Comparison of ENCODE assay signal across 8 mouse cellular contexts in genomic region chr10:122553124-122553822, GRCm38 (mm10).
DNase-seq lines count a peak whose midpoint lies in the region; ATAC-seq and TF ChIP-seq lines count a peak whose summit lies in the region.

No protein-coding gene starts in this region.

- H3K9me3 ChIP-seq in E14TG2a.4 (ENCODE audit: low read length), result no peaks in the 10 kb centered on the region
- H3K9me3 ChIP-seq in hindbrain, embryonic 10.5 days, result no peaks in the 10 kb centered on the region

- peak; percentile 90 for TF ChIP-seq CTCF in E14TG2a.4 (conservative IDR thresholded peaks at IDR 0.05; ENCODE audit: low read length)

- no peaks in the 10 kb centered on the region for H3K4me1 ChIP-seq in E14TG2a.4 (replicated peaks; ENCODE audit: low read depth, low read length)
- no peaks in the 10 kb centered on the region for H3K4me1 ChIP-seq in hindbrain, embryonic 10.5 days (replicated peaks)

- H3K4me3 ChIP-seq in E14TG2a.4 (replicated peaks; ENCODE audit: low read length), result no peak overlapping the region
- H3K4me3 ChIP-seq in hindbrain, embryonic 10.5 days, result no peak overlapping the region

- H3K27ac ChIP-seq in hindbrain, embryonic 10.5 days, result no peak overlapping the region

- H3K36me3 ChIP-seq in E14TG2a.4 (ENCODE audit: insufficient read depth, low read length), result no peaks in the 10 kb centered on the region
- no peaks in the 10 kb centered on the region for H3K36me3 ChIP-seq in hindbrain, embryonic 10.5 days

- WGBS in hindbrain, embryonic 10.5 days, result 64% methylated on average over 2 of the region's 2 CpGs

- ATAC-seq in megakaryocyte progenitor cell, adult 5-6 weeks (replicated peaks; ENCODE audit: poor library complexity), result peak; percentile 96

- peak; percentile 66 for DNase-seq in ZHBTc4 (ENCODE audit: low read depth, low spot score)
- DNase-seq in embryo, embryonic 10.5 days (ENCODE audit: low spot score), result peak; percentile 87
- DNase-seq in hindbrain, embryonic 10.5 days (ENCODE audit: low spot score), result peak; percentile 57
- peak; percentile 15 to 71 for DNase-seq in layer of hippocampus, adult 18-20 months (ENCODE audit: low spot score in 2 of 2)
- peak; percentile 42 for DNase-seq in right cerebral cortex, postnatal 14 days
- DNase-seq in testis, postnatal 10 days (ENCODE audit: low spot score), result no peak

- H3K27me3 ChIP-seq in E14TG2a.4 (ENCODE audit: insufficient read depth, low read length), result no peaks in the 10 kb centered on the region
- H3K27me3 ChIP-seq in hindbrain, embryonic 10.5 days (ENCODE audit: insufficient read depth, poor library complexity, severe bottlenecking), result no peaks in the 10 kb centered on the region
